Mouse (Mus musculus): ENCODE measurements around the gene Ube4b. TPM values are rescaled to one million over a fixed set of nuclear protein-coding genes. Genes with fewer than 3 reads are reported as not detected.
"Not testable (repeated sequence)": the region's sequence is repeated elsewhere in the genome, so short reads cannot be mapped to it uniquely, and the experiment has no call there.

Ube4b gene
- polyA plus RNA-seq, 1 experiment from 2014 or later, result 39.0 TPM

GRCm38 (mm10) chr4:149454263-149454662 lies 27.7 kb upstream of the Ube4b start:
- H3K4me3 ChIP-seq (replicated peaks), result no peak overlapping the region
- ATAC-seq, result no peak
- no peak overlapping the region for H3K4me2 ChIP-seq (replicated peaks)
- no peak overlapping the region for H3K27ac ChIP-seq
- H3K4me1 ChIP-seq (replicated peaks), result no peaks in the 10 kb centered on the region
- H3K9ac ChIP-seq, result no peak overlapping the region
- H3K27me3 ChIP-seq (replicated peaks), result no peaks in the 10 kb centered on the region
- no peaks in the 10 kb centered on the region for H3K36me3 ChIP-seq
- no peaks in the 10 kb centered on the region for H3K9me3 ChIP-seq
- 74% methylated on average over 17 of the region's 17 CpGs for WGBS

- Histone ChIP-seq H3K27me3 (replicated peaks) (no peaks in the 10 kb centered on the region), H3K27ac (no peak overlapping the region), H3K4me2 (replicated peaks) (no peak overlapping the region), H3K9ac (no peak overlapping the region), H3K4me3 (replicated peaks) (no peak overlapping the region), H3K4me1 (replicated peaks) (no peaks in the 10 kb centered on the region), H3K36me3 (no peaks in the 10 kb centered on the region), H3K9me3 (no peaks in the 10 kb centered on the region)
- ATAC-seq, result no peak
- WGBS, result 83% methylated on average over 4 of the region's 4 CpGs
Observed at GRCm38 (mm10) chr4:149453656-149454055, 27.1 kb upstream of the Ube4b start.

GRCm38 (mm10) chr4:149450636-149451035 lies 24.1 kb upstream of the Ube4b start:
- H3K36me3 ChIP-seq, result no peaks in the 10 kb centered on the region
- peaks cover 4% of the 10 kb centered on the region; the same call in 1 of the 2 replicates for H3K4me1 ChIP-seq (replicated peaks)
- H3K9ac ChIP-seq, result no peak overlapping the region
- 78% methylated on average over 3 of the region's 3 CpGs for WGBS
- H3K27ac ChIP-seq, result no peak overlapping the region
- no peaks in the 10 kb centered on the region for H3K9me3 ChIP-seq
- no peak overlapping the region for H3K4me2 ChIP-seq (replicated peaks)
- H3K27me3 ChIP-seq (replicated peaks), result no peaks in the 10 kb centered on the region
- no peak overlapping the region for H3K4me3 ChIP-seq (replicated peaks)
- ATAC-seq, result no peak

- H3K27ac ChIP-seq, result peak overlapping the region; percentile 94
- 66% methylated on average over 1 of the region's 1 CpGs for WGBS
- H3K27me3 ChIP-seq (replicated peaks), result no peaks in the 10 kb centered on the region
- peak overlapping the region; percentile 75 for H3K4me2 ChIP-seq (replicated peaks)
- H3K4me1 ChIP-seq (replicated peaks), result peaks cover 9% of the 10 kb centered on the region; the same call in 1 of the 2 replicates
- ATAC-seq, result no peak
- H3K4me3 ChIP-seq (replicated peaks), result no peak overlapping the region
- H3K9ac ChIP-seq, result no peak overlapping the region
- no peaks in the 10 kb centered on the region for H3K9me3 ChIP-seq
- H3K36me3 ChIP-seq, result no peaks in the 10 kb centered on the region
Observed at GRCm38 (mm10) chr4:149446309-149446708, 19.8 kb upstream of the Ube4b start.

GRCm38 (mm10) chr4:149445868-149446267 lies 19.3 kb upstream of the Ube4b start:
- ATAC-seq, result peak; percentile 59
- Histone ChIP-seq H3K9me3 (no peaks in the 10 kb centered on the region), H3K4me3 (replicated peaks) (no peak overlapping the region), H3K27ac (peak overlapping the region; percentile 94), H3K9ac (no peak overlapping the region), H3K4me1 (replicated peaks) (peaks cover 9% of the 10 kb centered on the region; the same call in 1 of the 2 replicates), H3K4me2 (replicated peaks) (peak overlapping the region; percentile 75), H3K27me3 (replicated peaks) (no peaks in the 10 kb centered on the region), H3K36me3 (no peaks in the 10 kb centered on the region)
- 7% methylated on average over 11 of the region's 11 CpGs for WGBS

GRCm38 (mm10) chr4:149444964-149445701 lies 18.6 kb upstream of the Ube4b start:
- ATAC-seq, result peak; percentile 97
- under 1% methylated on average over 36 of the region's 36 CpGs for WGBS
- peak overlapping the region; percentile 54 for H3K9ac ChIP-seq

GRCm38 (mm10) chr4:149444465-149444864 lies 17.9 kb upstream of the Ube4b start:
- Histone ChIP-seq H3K9me3 (no peaks in the 10 kb centered on the region), H3K27me3 (replicated peaks) (no peaks in the 10 kb centered on the region), H3K27ac (no peak overlapping the region), H3K4me2 (replicated peaks) (no peak overlapping the region; the same call in 1 of the 2 replicates), H3K4me1 (replicated peaks) (peaks cover 9% of the 10 kb centered on the region; the same call in 1 of the 2 replicates), H3K36me3 (no peaks in the 10 kb centered on the region), H3K9ac (no peak overlapping the region), H3K4me3 (replicated peaks) (no peak overlapping the region)
- 50% methylated on average over 1 of the region's 1 CpGs for WGBS
- no peak for ATAC-seq

More at GRCm38 (mm10) chr4:149444964-149445701, 18.6 kb upstream of the Ube4b start:
- peaks cover 9% of the 10 kb centered on the region; the same call in 1 of the 2 replicates for H3K4me1 ChIP-seq (replicated peaks)
- H3K27ac ChIP-seq, result peak overlapping the region; percentile 94
- peak overlapping the region; percentile 75 for H3K4me2 ChIP-seq (replicated peaks)
- H3K9me3 ChIP-seq, result no peaks in the 10 kb centered on the region
- H3K36me3 ChIP-seq, result no peaks in the 10 kb centered on the region
- H3K4me3 ChIP-seq (replicated peaks), result peak overlapping the region; percentile 27
- no peaks in the 10 kb centered on the region for H3K27me3 ChIP-seq (replicated peaks)

- no peaks in the 10 kb centered on the region for H3K9me3 ChIP-seq
- no peak overlapping the region for H3K27ac ChIP-seq
- H3K4me1 ChIP-seq (replicated peaks), result peaks cover 9% of the 10 kb centered on the region; the same call in 1 of the 2 replicates
- H3K4me3 ChIP-seq (replicated peaks), result no peak overlapping the region
- H3K9ac ChIP-seq, result no peak overlapping the region
- WGBS, result 34% methylated on average over 3 of the region's 3 CpGs
- no peaks in the 10 kb centered on the region for H3K27me3 ChIP-seq (replicated peaks)
- ATAC-seq, result no peak
- H3K4me2 ChIP-seq (replicated peaks), result no peak overlapping the region
- no peaks in the 10 kb centered on the region for H3K36me3 ChIP-seq
Observed at GRCm38 (mm10) chr4:149442436-149442835, 15.9 kb upstream of the Ube4b start.

GRCm38 (mm10) chr4:149440576-149440975 lies 14.0 kb upstream of the Ube4b start:
- ATAC-seq, result no peak
- 0 out of 2 replicates have a peak, but pooled peaks cover 6% of the 10 kb centered on the region for H3K4me1 ChIP-seq (replicated peaks)
- no peak overlapping the region for H3K4me2 ChIP-seq (replicated peaks)
- no peak overlapping the region for H3K4me3 ChIP-seq (replicated peaks)
- no peaks in the 10 kb centered on the region for H3K27me3 ChIP-seq (replicated peaks)
- no peaks in the 10 kb centered on the region for H3K36me3 ChIP-seq
- no peak overlapping the region for H3K27ac ChIP-seq
- WGBS, result 72% methylated on average over 8 of the region's 8 CpGs
- no peak overlapping the region for H3K9ac ChIP-seq
- no peaks in the 10 kb centered on the region for H3K9me3 ChIP-seq

GRCm38 (mm10) chr4:149431887-149432286 lies 5.3 kb upstream of the Ube4b start:
- not testable (repeated sequence) for H3K4me1 ChIP-seq (replicated peaks); H3K9ac ChIP-seq; H3K4me3 ChIP-seq (replicated peaks); ATAC-seq; H3K27ac ChIP-seq; H3K36me3 ChIP-seq; H3K27me3 ChIP-seq (replicated peaks); H3K4me2 ChIP-seq (replicated peaks); H3K9me3 ChIP-seq
- WGBS, result 69% methylated on average over 1 of the region's 1 CpGs

- WGBS, result 88% methylated on average over 5 of the region's 5 CpGs
- no peaks in the 10 kb centered on the region for H3K27me3 ChIP-seq (replicated peaks)
- no peaks in the 10 kb centered on the region for H3K9me3 ChIP-seq
- no peak for ATAC-seq
- H3K4me1 ChIP-seq (replicated peaks), result no peaks in the 10 kb centered on the region
- no peaks in the 10 kb centered on the region for H3K36me3 ChIP-seq
- no peak overlapping the region for H3K4me3 ChIP-seq (replicated peaks)
- H3K4me2 ChIP-seq (replicated peaks), result no peak overlapping the region
- H3K27ac ChIP-seq, result no peak overlapping the region
- no peak overlapping the region for H3K9ac ChIP-seq
Observed at GRCm38 (mm10) chr4:149429592-149429991, 3.0 kb upstream of the Ube4b start.

- no peaks in the 10 kb centered on the region for H3K27me3 ChIP-seq (replicated peaks)
- WGBS, result under 1% methylated on average over 35 of the region's 35 CpGs
- no peaks in the 10 kb centered on the region for H3K9me3 ChIP-seq
- peak overlapping the region; percentile 88 for H3K4me3 ChIP-seq (replicated peaks)
- H3K9ac ChIP-seq, result peak overlapping the region; percentile 95
- H3K4me1 ChIP-seq (replicated peaks), result peaks cover 4% of the 10 kb centered on the region; the same call in 1 of the 2 replicates
- peak overlapping the region; percentile 71 for H3K4me2 ChIP-seq (replicated peaks)
- H3K36me3 ChIP-seq, result no peaks in the 10 kb centered on the region
- peak; percentile 79 for ATAC-seq
- H3K27ac ChIP-seq, result peak overlapping the region; percentile 95
Observed at GRCm38 (mm10) chr4:149425801-149426292, 702 bp downstream of the Ube4b start.
